Mouse (Mus musculus) urinary bladder, postnatal 36 days (tissue): ENCODE measurements around the gene Sostdc1.

Source experiments
- DNase-seq, 2 experiments: peaks; one replicate each; pipeline ENCODE4 v3.0.0; 2022; ENCODE audit warnings: low spot score in 2 of 2, mixed read lengths in 1 of 2

Gene Sostdc1

DNA sequence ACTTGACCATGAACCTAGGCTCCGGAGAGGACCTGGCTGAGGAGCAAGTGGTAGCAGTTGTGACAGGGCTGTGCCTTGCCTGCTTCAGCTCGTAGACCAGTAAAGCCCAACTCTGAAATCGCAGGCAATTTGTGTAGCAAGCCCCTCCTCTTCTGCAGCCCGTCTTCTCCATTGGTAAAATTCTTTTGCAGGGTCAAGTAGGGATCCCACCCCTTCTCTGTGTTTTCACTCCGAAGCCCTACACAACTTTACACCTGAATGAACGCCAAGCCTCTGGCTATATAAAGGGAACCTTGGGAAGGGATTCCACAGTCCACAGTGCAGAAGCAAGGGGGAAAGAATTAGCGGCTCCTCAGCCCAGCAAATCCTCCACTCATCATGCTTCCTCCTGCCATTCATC lies at the start of gene Sostdc1:
TSS of gene Sostdc1 (plus strand) at position 224 of the 400 bp plus-strand sequence.
- no peak for DNase-seq

GRCm38 (mm10) chr12:36267670-36268246 lies 46.2 kb upstream of the Sostdc1 start:
- no peak for DNase-seq

- DNase-seq = no peak
These were observed 39.1 kb upstream of the Sostdc1 start for GRCm38 (mm10) chr12:36274823-36275222.

- DNase-seq = no peak
These were observed 24.3 kb upstream of the Sostdc1 start for GRCm38 (mm10) chr12:36289634-36290033.

DNA sequence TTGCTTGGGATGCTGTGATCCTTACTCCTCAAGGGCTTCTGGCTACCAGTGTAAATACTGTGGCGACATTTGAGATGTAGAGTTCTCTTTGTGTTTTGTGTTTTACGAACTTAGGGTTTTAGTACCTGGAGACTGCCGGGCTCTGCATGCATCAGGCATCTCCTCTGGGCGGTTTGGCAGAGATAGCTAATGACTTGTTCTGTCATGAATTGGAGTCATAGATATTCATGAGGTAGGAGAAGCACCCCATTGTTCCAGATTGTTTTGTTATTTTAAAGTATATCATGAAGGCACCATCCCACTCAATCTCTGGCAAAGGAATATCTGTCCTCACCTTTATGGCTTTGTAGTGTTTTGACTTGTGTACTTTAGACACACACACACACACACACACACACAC lies 23.5 kb upstream of the Sostdc1 start:
- no peak for DNase-seq

DNA sequence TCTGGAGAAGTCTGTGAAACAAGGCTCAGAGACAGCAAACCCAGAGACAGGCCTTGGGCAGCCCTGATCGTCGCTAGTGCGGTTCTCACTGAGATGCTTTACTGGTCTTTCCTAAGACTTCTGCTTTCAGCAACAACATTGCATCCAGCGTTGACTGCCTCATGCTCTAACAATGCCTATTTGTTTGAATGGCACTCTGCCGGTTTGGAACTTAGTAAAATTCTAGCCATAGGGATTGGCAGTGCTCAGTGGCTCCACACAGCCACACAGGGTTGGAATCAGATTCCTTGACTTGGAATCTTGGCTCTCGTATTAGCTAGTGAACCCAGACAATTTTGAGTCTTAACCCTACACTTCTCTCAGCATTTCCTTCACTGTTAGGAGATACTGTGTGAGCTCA lies 22.6 kb upstream of the Sostdc1 start:
- no peak for DNase-seq

DNA sequence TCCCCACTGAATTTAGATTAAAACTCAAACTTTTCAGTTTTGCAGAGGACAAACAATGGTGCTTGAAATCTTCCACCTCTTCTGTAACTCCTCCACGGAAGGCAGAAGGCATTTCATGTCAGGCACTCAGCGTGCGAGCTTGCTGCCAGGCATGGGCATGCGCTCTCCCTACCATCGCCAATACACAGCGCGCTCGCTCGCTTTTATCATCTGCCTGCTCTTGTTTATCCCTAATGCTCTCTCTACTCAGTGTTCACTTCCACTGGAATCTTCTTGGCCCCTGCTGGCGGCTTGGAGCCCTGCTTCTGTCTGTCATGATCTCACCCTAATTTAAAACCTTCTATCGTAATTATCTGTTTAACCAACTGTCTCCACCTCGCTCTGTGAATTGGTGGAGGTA lies 11.6 kb upstream of the Sostdc1 start:
- DNase-seq = no peak

GRCm38 (mm10) chr12:36302905-36303642 lies 10.9 kb upstream of the Sostdc1 start:
- no peak for DNase-seq

GRCm38 (mm10) chr12:36308737-36309420 lies 5.1 kb upstream of the Sostdc1 start:
- no peak for DNase-seq

- DNase-seq = no peak
These were observed 924 bp upstream of the Sostdc1 start for GRCm38 (mm10) chr12:36313015-36313414.

DNA sequence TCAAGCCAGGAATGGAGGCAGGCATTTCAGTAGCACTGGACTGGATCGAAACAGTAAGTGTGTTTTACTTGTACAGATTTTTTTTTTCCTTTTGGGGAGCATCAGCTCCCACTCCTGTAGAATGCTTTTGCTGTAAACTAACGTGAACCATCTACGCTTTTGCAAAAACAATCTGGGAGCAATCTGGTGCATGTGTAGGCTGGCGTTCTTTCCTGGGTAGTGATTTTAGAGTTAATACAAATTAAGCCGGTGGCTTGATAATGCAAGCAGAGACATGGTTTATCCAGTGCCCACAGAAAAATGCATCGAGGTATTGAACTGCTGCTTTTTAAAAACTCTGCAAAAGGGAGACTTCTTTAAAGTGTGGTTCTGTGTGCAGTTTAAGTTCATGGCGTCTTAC lies 507 bp downstream of the Sostdc1 start:
- DNase-seq = no peak

GRCm38 (mm10) chr12:36315527-36315926 lies 1.6 kb downstream of the Sostdc1 start:
- no peak for DNase-seq

- DNase-seq = no peak
These were observed 2.1 kb downstream of the Sostdc1 start for GRCm38 (mm10) chr12:36316056-36316455.

DNA sequence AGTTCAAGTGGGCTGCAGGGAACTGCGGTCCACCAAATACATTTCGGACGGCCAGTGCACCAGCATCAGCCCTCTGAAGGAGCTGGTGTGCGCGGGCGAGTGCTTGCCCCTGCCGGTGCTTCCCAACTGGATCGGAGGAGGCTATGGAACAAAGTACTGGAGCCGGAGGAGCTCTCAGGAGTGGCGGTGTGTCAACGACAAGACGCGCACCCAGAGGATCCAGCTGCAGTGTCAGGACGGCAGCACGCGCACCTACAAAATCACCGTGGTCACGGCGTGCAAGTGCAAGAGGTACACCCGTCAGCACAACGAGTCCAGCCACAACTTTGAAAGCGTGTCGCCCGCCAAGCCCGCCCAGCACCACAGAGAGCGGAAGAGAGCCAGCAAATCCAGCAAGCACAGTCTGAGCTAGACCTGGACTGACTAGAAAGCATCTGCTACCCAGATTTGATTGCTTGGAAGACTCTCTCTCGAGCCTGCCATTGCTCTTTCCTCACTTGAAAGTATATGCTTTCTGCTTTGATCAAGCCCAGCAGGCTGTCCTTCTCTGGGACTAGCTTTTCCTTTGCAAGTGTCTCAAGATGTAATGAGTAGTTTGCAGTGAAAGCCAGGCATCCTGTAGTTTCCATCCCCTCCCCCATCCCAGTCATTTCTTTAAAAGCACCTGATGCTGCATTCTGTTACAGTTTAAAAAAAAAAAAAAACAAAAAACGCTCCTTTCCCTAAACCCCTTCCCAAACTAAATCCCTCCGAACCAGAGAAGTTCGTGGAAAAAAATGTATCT lies 3.3 kb downstream of the Sostdc1 start:
- peak in 1 of 2 experiments; percentile 18 for DNase-seq

DNA sequence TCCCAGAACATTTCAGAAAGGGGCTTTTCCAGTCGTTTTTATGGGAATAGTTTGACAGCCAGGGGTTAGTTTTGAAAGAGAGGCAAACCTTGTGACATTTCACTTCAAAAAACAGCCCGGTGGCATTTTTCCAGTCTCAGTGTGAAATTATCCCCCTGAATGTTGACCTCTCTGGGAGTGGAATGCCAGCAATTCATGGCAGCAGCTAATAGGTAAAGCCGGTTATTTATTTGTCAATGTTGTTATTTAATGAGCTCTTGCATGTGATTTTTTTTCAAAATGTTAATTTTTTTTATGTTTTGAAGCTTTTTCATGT lies 3.8 kb downstream of the Sostdc1 start:
- no peak for DNase-seq

DNA sequence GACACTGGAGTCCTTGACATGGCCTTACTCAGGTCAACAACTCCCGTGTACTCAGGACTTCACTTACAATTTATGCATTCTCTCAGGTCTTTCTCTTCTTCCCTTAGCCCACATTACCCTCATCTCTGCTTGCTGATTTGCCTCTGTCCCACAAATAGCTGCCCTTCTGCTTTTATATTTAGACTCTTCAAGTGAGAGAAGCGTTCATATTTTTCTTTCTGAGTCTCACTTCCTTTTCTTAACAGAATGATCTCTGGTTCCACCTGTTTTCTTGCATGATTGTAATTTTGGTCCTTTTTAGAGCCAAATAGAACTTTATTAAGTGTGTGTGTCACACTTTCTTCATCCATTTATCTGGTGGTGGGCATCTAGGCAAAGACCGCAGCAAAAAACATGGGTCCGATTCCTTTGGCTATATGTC lies 12.2 kb downstream of the Sostdc1 start:
- DNase-seq = no peak

GRCm38 (mm10) chr12:36332676-36333075 lies 18.7 kb downstream of the Sostdc1 start:
- no peak for DNase-seq

DNA sequence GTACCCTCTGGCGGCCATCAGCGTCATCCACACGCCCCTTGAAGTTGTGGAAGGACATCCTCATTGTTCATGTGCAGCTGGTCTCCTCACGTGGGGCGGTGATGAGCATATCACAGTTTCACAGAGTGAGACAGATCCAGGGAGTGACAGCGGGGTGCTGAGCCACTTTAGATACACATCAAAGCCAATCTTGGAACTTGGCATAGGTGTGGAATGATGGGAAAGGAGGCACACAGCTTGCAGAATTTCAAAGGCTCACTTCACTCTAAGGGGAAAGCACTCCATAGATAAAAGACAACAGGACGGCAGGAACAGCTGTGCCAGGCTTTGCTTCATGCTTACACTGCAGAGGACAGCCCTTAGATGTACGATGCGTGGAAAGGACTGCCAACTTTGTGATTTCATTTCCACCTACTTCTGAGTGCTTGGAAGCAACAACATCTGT lies 19.9 kb downstream of the Sostdc1 start:
- DNase-seq = no peak

DNA sequence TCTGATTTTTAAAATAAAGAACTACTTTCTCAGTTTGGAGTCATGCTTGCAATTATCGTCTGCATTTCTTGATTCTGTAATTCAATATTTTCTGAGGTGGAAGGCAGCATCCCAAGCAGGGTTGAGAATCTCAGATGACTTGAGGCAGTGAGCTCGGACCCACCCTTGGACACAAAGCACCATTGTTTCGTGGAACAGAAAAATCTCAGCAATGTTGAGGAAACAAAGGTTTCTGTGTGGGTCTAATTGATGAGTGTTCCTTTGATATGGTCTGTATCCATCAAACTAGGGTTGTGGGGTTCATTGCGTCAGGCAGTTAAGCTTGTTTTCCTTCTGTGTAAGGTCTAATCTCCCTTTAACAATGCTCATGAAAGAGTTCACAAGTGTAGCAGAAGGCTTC lies 30.2 kb downstream of the Sostdc1 start:
- no peak for DNase-seq

DNA sequence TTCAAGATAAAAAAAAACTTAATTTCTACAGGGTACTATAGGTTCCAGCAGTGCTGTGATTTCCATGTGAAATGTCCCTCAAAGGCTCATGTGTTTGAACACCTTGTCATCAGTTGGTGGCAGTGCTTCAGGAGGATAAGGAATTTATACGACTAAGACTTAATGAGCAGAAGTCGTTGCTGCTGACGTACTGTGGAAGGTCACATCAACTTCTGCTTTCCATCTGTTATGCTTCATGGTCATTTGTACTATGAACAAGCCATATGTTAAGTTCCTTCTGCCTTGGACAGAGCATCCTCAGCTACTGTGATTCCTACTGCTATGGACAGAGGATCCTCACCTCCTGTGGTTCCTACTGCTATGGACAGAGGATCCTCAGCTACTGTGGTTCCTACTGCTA lies 46.1 kb downstream of the Sostdc1 start:
- no peak for DNase-seq

DNA sequence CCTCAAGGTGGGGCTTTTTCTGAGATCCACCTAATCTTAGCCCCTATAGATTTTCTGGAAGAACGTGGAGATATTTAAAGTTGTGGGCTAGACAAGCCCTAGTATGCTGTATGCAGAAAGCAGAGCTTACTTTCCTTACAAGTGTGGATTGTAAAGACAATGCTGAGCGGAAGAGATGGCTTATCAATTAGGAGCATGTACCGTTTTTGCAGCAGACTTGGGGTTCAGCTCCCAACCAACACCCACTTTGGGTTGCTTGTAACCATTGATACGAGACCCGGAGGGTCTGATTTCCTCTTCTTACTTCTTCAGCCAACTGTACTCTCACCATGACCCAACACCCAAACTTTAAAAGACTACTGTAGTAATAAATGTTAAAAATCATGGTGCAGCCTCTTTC lies 46.8 kb downstream of the Sostdc1 start:
- no peak for DNase-seq

DNA sequence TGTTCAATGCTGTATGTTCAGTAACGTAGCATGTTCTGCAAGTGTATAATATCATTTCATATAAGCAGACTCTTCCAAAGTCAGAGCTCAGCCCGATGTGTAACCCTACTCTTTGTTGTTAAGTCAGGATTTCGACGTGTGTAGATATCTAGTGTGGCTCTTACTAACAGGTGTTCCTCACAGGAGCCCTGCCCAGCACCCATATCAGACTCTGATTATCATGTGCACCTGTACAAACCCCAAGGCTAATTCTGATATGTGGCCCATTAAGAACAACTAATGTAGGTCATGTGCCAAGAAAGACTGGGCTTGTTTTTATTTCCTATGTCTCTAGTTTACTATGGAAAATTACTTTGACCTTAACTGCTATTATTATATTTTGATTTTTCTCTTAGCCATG lies 50.1 kb downstream of the Sostdc1 start:
- no peak for DNase-seq
